Mouse (Mus musculus) testis, adult 2 months (tissue): ENCODE results near the gene Pdik1l.

Source experiments
- CTCF ChIP-seq: fragments of 200-500 bp; IDR thresholded peaks from 2 replicates; pipeline ENCODE4 v1.5.1; 2012; ENCODE audit warnings: low read depth, mild to moderate bottlenecking, inconsistent platforms, low read length, moderate library complexity; ENCODE audit not compliant: control insufficient read depth, insufficient read depth, insufficient replicate concordance
- POLR2A ChIP-seq: fragments of 200-500 bp; IDR thresholded peaks from 2 replicates; pipeline ENCODE4 v1.6.1; 2012; ENCODE audit warnings: low read depth, mild to moderate bottlenecking, inconsistent platforms, low read length, moderate library complexity; ENCODE audit not compliant: control insufficient read depth

- TF ChIP-seq CTCF, result no peak
- TF ChIP-seq POLR2A, result no peak; the same call in 1 of the 2 replicates
Observed at GRCm38 (mm10) chr4:134287575-134288025, at the start of gene Pdik1l.
